Mouse (Mus musculus): ENCODE measurements around the gene Szrd1.
"Not testable (repeated sequence)": the region's sequence is repeated elsewhere in the genome, so short reads cannot be mapped to it uniquely, and the experiment has no call there.

The Szrd1 gene

GRCm38 (mm10) chr4:141148009-141148801 lies 8.6 kb upstream of the Szrd1 start:
- peak; percentile 36; the same call in 1 of the 2 replicates for ATAC-seq (ENCODE audit: insufficient number of reproducible peaks, low FRiP score, low TSS enrichment)

- peak; percentile 89 for ATAC-seq (ENCODE audit: insufficient number of reproducible peaks, low FRiP score, low TSS enrichment)
These were observed 7.8 kb upstream of the Szrd1 start, which contains the start of gene Fbxo42 for GRCm38 (mm10) chr4:141147112-141148008. Gene Fbxo42, plus strand, starts transcription at chr4:141147913.

GRCm38 (mm10) chr4:141146491-141147033 lies 7.0 kb upstream of the Szrd1 start:
- ATAC-seq (ENCODE audit: insufficient number of reproducible peaks, low FRiP score, low TSS enrichment), result no peak

GRCm38 (mm10) chr4:141145124-141145523 lies 5.5 kb upstream of the Szrd1 start:
- not testable (repeated sequence) for ATAC-seq (ENCODE audit: insufficient number of reproducible peaks, low FRiP score, low TSS enrichment)

GRCm38 (mm10) chr4:141142285-141142811 lies 2.8 kb upstream of the Szrd1 start:
- no peak for ATAC-seq (ENCODE audit: insufficient number of reproducible peaks, low FRiP score, low TSS enrichment)

- no peak for ATAC-seq (ENCODE audit: insufficient number of reproducible peaks, low FRiP score, low TSS enrichment)
These were observed 1.4 kb upstream of the Szrd1 start for GRCm38 (mm10) chr4:141140967-141141366.

- not testable (repeated sequence) for ATAC-seq (ENCODE audit: insufficient number of reproducible peaks, low FRiP score, low TSS enrichment)
These were observed 779 bp upstream of the Szrd1 start for GRCm38 (mm10) chr4:141140354-141140753.

- ATAC-seq (ENCODE audit: insufficient number of reproducible peaks, low FRiP score, low TSS enrichment), result no peak
These were observed 1.0 kb downstream of the Szrd1 start for GRCm38 (mm10) chr4:141138425-141139115.

GRCm38 (mm10) chr4:141137740-141138139 lies 1.8 kb downstream of the Szrd1 start:
- ATAC-seq (ENCODE audit: insufficient number of reproducible peaks, low FRiP score, low TSS enrichment), result not testable (repeated sequence)

GRCm38 (mm10) chr4:141136126-141136525 lies 3.4 kb downstream of the Szrd1 start:
- no peak for ATAC-seq (ENCODE audit: insufficient number of reproducible peaks, low FRiP score, low TSS enrichment)

- no peak for ATAC-seq (ENCODE audit: insufficient number of reproducible peaks, low FRiP score, low TSS enrichment)
These were observed 4.6 kb downstream of the Szrd1 start for GRCm38 (mm10) chr4:141134751-141135530.

GRCm38 (mm10) chr4:141134031-141134441 lies 5.5 kb downstream of the Szrd1 start:
- no peak for ATAC-seq (ENCODE audit: insufficient number of reproducible peaks, low FRiP score, low TSS enrichment)

- ATAC-seq (ENCODE audit: insufficient number of reproducible peaks, low FRiP score, low TSS enrichment), result no peak
These were observed 6.3 kb downstream of the Szrd1 start for GRCm38 (mm10) chr4:141133227-141133626.

- ATAC-seq (ENCODE audit: insufficient number of reproducible peaks, low FRiP score, low TSS enrichment), result no peak
These were observed 7.4 kb downstream of the Szrd1 start for GRCm38 (mm10) chr4:141132191-141132590.

- ATAC-seq (ENCODE audit: insufficient number of reproducible peaks, low FRiP score, low TSS enrichment), result no peak
These were observed 8.0 kb downstream of the Szrd1 start for GRCm38 (mm10) chr4:141131531-141132061.

GRCm38 (mm10) chr4:141130704-141131342 lies 8.8 kb downstream of the Szrd1 start:
- ATAC-seq (ENCODE audit: insufficient number of reproducible peaks, low FRiP score, low TSS enrichment), result peak; percentile 45; the same call in 1 of the 2 replicates

GRCm38 (mm10) chr4:141129190-141129710 lies 10.3 kb downstream of the Szrd1 start:
- no peak for ATAC-seq (ENCODE audit: insufficient number of reproducible peaks, low FRiP score, low TSS enrichment)

GRCm38 (mm10) chr4:141123065-141123464 lies 16.5 kb downstream of the Szrd1 start:
- ATAC-seq (ENCODE audit: insufficient number of reproducible peaks, low FRiP score, low TSS enrichment), result no peak

Data from cerebellum, adult (tissue).